Mouse (Mus musculus): Measurements from ENCODE around the gene Tctex1d4. TPM values are rescaled to one million over a fixed set of nuclear protein-coding genes. Genes with fewer than 3 reads are reported as not detected.
A peak's percentile ranks its signal among the peaks of the same experiment; 100 is the strongest.

Gene Tctex1d4
- total and polyA plus RNA-seq, 3 experiments: 1.7 to 2.4 (median 1.8) TPM

GRCm38 (mm10) chr4:117132794-117133143 is 6.2 kb downstream of the Tctex1d4 start:
- H3K36me3 ChIP-seq (replicated peaks): peaks cover 47% of the 10 kb centered on the region
- DNase-seq (ENCODE audit: low spot score) (no peak), ATAC-seq (ENCODE audit: extremely low read depth, insufficient number of reproducible peaks, low FRiP score, poor library complexity, severe bottlenecking) (no peak)
- H3K27me3 ChIP-seq (ENCODE audit: insufficient read depth, low read length): peaks cover 11% of the 10 kb centered on the region; the same call in 1 of the 2 replicates
- H3K9me3 ChIP-seq (replicated peaks): no peaks in the 10 kb centered on the region
- peaks cover 65% of the 10 kb centered on the region for H3K4me1 ChIP-seq (ENCODE audit: insufficient read depth, low read depth, low read length)
- TF ChIP-seq GATA1 (IDR thresholded peaks at IDR 0.05; ENCODE audit: borderline replicate concordance, low read length): no peak
- TF ChIP-seq POLR2AphosphoS5 (IDR thresholded peaks at IDR 0.05; ENCODE audit: insufficient replicate concordance, low read depth, low read length): no peak
- no peak for TF ChIP-seq TAL1 (conservative IDR thresholded peaks at IDR 0.05; ENCODE audit: low read depth, low read length)
- TF ChIP-seq CTCF (IDR thresholded peaks at IDR 0.05; ENCODE audit: low read depth, low read length): no peak
- TF ChIP-seq GATA2 (IDR thresholded peaks at IDR 0.05; ENCODE audit: borderline replicate concordance, low read depth, low read length): no peak
- H3K4me3 ChIP-seq (ENCODE audit: low read depth, low read length): peak overlapping the region; percentile 83; the same call in 1 of the 2 replicates

- DNase-seq (ENCODE audit: low spot score) (no peak), ATAC-seq (ENCODE audit: extremely low read depth, insufficient number of reproducible peaks, low FRiP score, poor library complexity, severe bottlenecking) (no peak)
- H3K36me3 ChIP-seq (replicated peaks): peaks cover 41% of the 10 kb centered on the region
- no peak for TF ChIP-seq CTCF (IDR thresholded peaks at IDR 0.05; ENCODE audit: low read depth, low read length)
- no peak for TF ChIP-seq POLR2AphosphoS5 (IDR thresholded peaks at IDR 0.05; ENCODE audit: insufficient replicate concordance, low read depth, low read length)
- no peak for TF ChIP-seq GATA1 (IDR thresholded peaks at IDR 0.05; ENCODE audit: borderline replicate concordance, low read length)
- TF ChIP-seq GATA2 (IDR thresholded peaks at IDR 0.05; ENCODE audit: borderline replicate concordance, low read depth, low read length): no peak
- TF ChIP-seq TAL1 (conservative IDR thresholded peaks at IDR 0.05; ENCODE audit: low read depth, low read length): no peak
- H3K9me3 ChIP-seq (replicated peaks): no peaks in the 10 kb centered on the region
- H3K4me3 ChIP-seq (ENCODE audit: low read depth, low read length): peak overlapping the region; percentile 83
- peaks cover 68% of the 10 kb centered on the region for H3K4me1 ChIP-seq (ENCODE audit: insufficient read depth, low read depth, low read length)
- H3K27me3 ChIP-seq (ENCODE audit: insufficient read depth, low read length): peaks cover 11% of the 10 kb centered on the region; the same call in 1 of the 2 replicates
Measured at GRCm38 (mm10) chr4:117133366-117133796, 6.8 kb downstream of the Tctex1d4 start.

GRCm38 (mm10) chr4:117133817-117134600 is 7.4 kb downstream of the Tctex1d4 start, which contains the start of gene Plk3:
TSS of gene Plk3 (minus strand) at chr4:117133963.
- TF ChIP-seq TAL1 (conservative IDR thresholded peaks at IDR 0.05; ENCODE audit: low read depth, low read length) (no peak), GATA1 (IDR thresholded peaks at IDR 0.05; ENCODE audit: borderline replicate concordance, low read length) (no peak), CTCF (IDR thresholded peaks at IDR 0.05; ENCODE audit: low read depth, low read length) (no peak), GATA2 (IDR thresholded peaks at IDR 0.05; ENCODE audit: borderline replicate concordance, low read depth, low read length) (no peak), POLR2AphosphoS5 (IDR thresholded peaks at IDR 0.05; ENCODE audit: insufficient replicate concordance, low read depth, low read length) (no peak)
- peak; percentile 93 for DNase-seq (ENCODE audit: low spot score)
- ATAC-seq (ENCODE audit: extremely low read depth, insufficient number of reproducible peaks, low FRiP score, poor library complexity, severe bottlenecking): peak; percentile 80
- peaks cover 11% of the 10 kb centered on the region; the same call in 1 of the 2 replicates for H3K27me3 ChIP-seq (ENCODE audit: insufficient read depth, low read length)
- H3K4me3 ChIP-seq (ENCODE audit: low read depth, low read length): peak within 1 kb of the TSS; percentile 83
- H3K4me1 ChIP-seq (ENCODE audit: insufficient read depth, low read depth, low read length): peaks cover 68% of the 10 kb centered on the region
- no peaks in the 10 kb centered on the region for H3K9me3 ChIP-seq (replicated peaks)
- H3K36me3 ChIP-seq (replicated peaks): peaks cover 35% of the 10 kb centered on the region

GRCm38 (mm10) chr4:117134601-117134995 is 8.0 kb downstream of the Tctex1d4 start:
- Histone ChIP-seq H3K9me3 (replicated peaks) (no peaks in the 10 kb centered on the region), H3K27me3 (ENCODE audit: insufficient read depth, low read length) (peaks cover 11% of the 10 kb centered on the region; the same call in 1 of the 2 replicates), H3K36me3 (replicated peaks) (peaks cover 30% of the 10 kb centered on the region), H3K4me1 (ENCODE audit: insufficient read depth, low read depth, low read length) (peaks cover 71% of the 10 kb centered on the region), H3K4me3 (ENCODE audit: low read depth, low read length) (no peak overlapping the region; the same call in 1 of the 2 replicates)
- no peak for DNase-seq (ENCODE audit: low spot score)
- TF ChIP-seq GATA2 (IDR thresholded peaks at IDR 0.05; ENCODE audit: borderline replicate concordance, low read depth, low read length) (no peak), TAL1 (conservative IDR thresholded peaks at IDR 0.05; ENCODE audit: low read depth, low read length) (no peak), CTCF (IDR thresholded peaks at IDR 0.05; ENCODE audit: low read depth, low read length) (no peak), POLR2AphosphoS5 (IDR thresholded peaks at IDR 0.05; ENCODE audit: insufficient replicate concordance, low read depth, low read length) (no peak), GATA1 (IDR thresholded peaks at IDR 0.05; ENCODE audit: borderline replicate concordance, low read length) (no peak)
- no peak for ATAC-seq (ENCODE audit: extremely low read depth, insufficient number of reproducible peaks, low FRiP score, poor library complexity, severe bottlenecking)

GRCm38 (mm10) chr4:117136034-117136433 is 9.4 kb downstream of the Tctex1d4 start:
- Histone ChIP-seq H3K4me3 (ENCODE audit: low read depth, low read length) (peak overlapping the region; percentile 7; the same call in 1 of the 2 replicates), H3K9me3 (replicated peaks) (no peaks in the 10 kb centered on the region), H3K27me3 (ENCODE audit: insufficient read depth, low read length) (peaks cover 13% of the 10 kb centered on the region; the same call in 1 of the 2 replicates), H3K4me1 (ENCODE audit: insufficient read depth, low read depth, low read length) (peaks cover 71% of the 10 kb centered on the region), H3K36me3 (replicated peaks) (peaks cover 15% of the 10 kb centered on the region)
- DNase-seq (ENCODE audit: low spot score) (peak; percentile 66), ATAC-seq (ENCODE audit: extremely low read depth, insufficient number of reproducible peaks, low FRiP score, poor library complexity, severe bottlenecking) (peak; percentile 68)
- TF ChIP-seq POLR2AphosphoS5 (IDR thresholded peaks at IDR 0.05; ENCODE audit: insufficient replicate concordance, low read depth, low read length): no peak
- no peak for TF ChIP-seq GATA1 (IDR thresholded peaks at IDR 0.05; ENCODE audit: borderline replicate concordance, low read length)
- no peak for TF ChIP-seq TAL1 (conservative IDR thresholded peaks at IDR 0.05; ENCODE audit: low read depth, low read length)
- TF ChIP-seq CTCF (IDR thresholded peaks at IDR 0.05; ENCODE audit: low read depth, low read length): no peak
- TF ChIP-seq GATA2 (IDR thresholded peaks at IDR 0.05; ENCODE audit: borderline replicate concordance, low read depth, low read length): no peak
